Mouse (Mus musculus) heart, embryonic 14.5 days (tissue): ENCODE results near the gene Cldn22. TPM values are rescaled to one million over a fixed set of nuclear protein-coding genes. Genes with fewer than 3 reads are reported as not detected.

Experiments
- ATAC-seq: fragments of 200-750 bp; cut with Nextera tagmentation; 2 replicates; pipeline ENCODE4 v1.8.0; 2017; ENCODE audit warnings: low read depth, moderate TSS enrichment; ENCODE audit not compliant: insufficient number of reproducible peaks, insufficient read depth, low FRiP score
- H3K27ac ChIP-seq, 2 experiments: fragments of 200-500 bp in 1 of 2; fragments of 300-500 bp in 1 of 2; sonication (generic) in 1 of 2; replicated peaks in 1 of 2; 2 replicates each; pipeline ENCODE4 v1.5.1; 2012 to 2014; ENCODE audit warnings: low read depth in 2 of 2, low read length in 2 of 2, control low read depth in 1 of 2, mild to moderate bottlenecking in 1 of 2, mixed read lengths in 1 of 2; ENCODE audit not compliant: control insufficient read depth in 1 of 2, insufficient read depth in 1 of 2
- H3K27me3 ChIP-seq: fragments of 300-500 bp; sonication (generic); 2 replicates; pipeline ENCODE4 v1.6.1; 2014; ENCODE audit warnings: mild to moderate bottlenecking, low read length, control low read depth; ENCODE audit not compliant: control insufficient read depth, insufficient read depth
- H3K36me3 ChIP-seq: fragments of 300-500 bp; sonication (generic); 2 replicates; pipeline ENCODE4 v1.6.1; 2014; ENCODE audit warnings: mild to moderate bottlenecking, control low read depth, low read length, mixed read lengths; ENCODE audit not compliant: control insufficient read depth, insufficient read depth
- H3K4me1 ChIP-seq, 2 experiments: fragments of 200-500 bp in 1 of 2; fragments of 300-500 bp in 1 of 2; sonication (generic) in 1 of 2; 2 replicates each; pipeline ENCODE4 v1.6.1; 2012 to 2014; ENCODE audit warnings: low read length in 2 of 2, control low read depth in 1 of 2, mixed read lengths in 1 of 2; ENCODE audit not compliant: control insufficient read depth in 2 of 2, insufficient read depth in 2 of 2
- H3K4me2 ChIP-seq: fragments of 300-500 bp; sonication (generic); 2 replicates; pipeline ENCODE4 v1.6.1; 2014; ENCODE audit warnings: mild to moderate bottlenecking, low read length
- H3K4me3 ChIP-seq, 2 experiments: fragments of 200-500 bp in 1 of 2; fragments of 300-500 bp in 1 of 2; sonication (generic) in 1 of 2; 2 replicates each; pipeline ENCODE4 v1.5.1; 2012 to 2014; ENCODE audit warnings: low read length in 2 of 2, mild to moderate bottlenecking in 2 of 2, control low read depth in 1 of 2, low read depth in 1 of 2, moderate library complexity in 1 of 2; ENCODE audit not compliant: control insufficient read depth in 1 of 2, insufficient read depth in 1 of 2
- H3K9ac ChIP-seq: fragments of 300-500 bp; sonication (generic); 2 replicates; pipeline ENCODE4 v1.6.1; 2014; ENCODE audit warnings: mild to moderate bottlenecking, low read length
- H3K9me3 ChIP-seq: fragments of 300-500 bp; sonication (generic); 2 replicates; pipeline ENCODE4 v1.6.1; 2016; ENCODE audit warnings: low read length, control low read depth; ENCODE audit not compliant: control insufficient read depth
- WGBS: fragments of 180-500 bp; shearing (Covaris S2); extraction: QIAGEN DNeasy Blood & Tissue Kit; methylation state at CpG from one replicate; pipeline ENCODE4 v1.1.7; 2014; 5-methylcytosine and 5-hydroxymethylcytosine counted together
- polyA plus RNA-seq: library from polyadenylated mRNA; unstranded; fragments of >200 nt; fragmentation: Nextera tagmentation; extraction: Ambion mirVana; gene quantifications from 2 replicates; pipeline ENCODE4 v1.2.1, GENCODE M21; 2014

The Cldn22 gene
- polyA plus RNA-seq, 1 experiment from 2014 or later = not detected

- H3K4me2 ChIP-seq = peak overlapping the region; percentile 28
- ATAC-seq = no peak
- peaks cover 0 to 4% of the 10 kb centered on the region in 2 experiments; a peak in 3 of 4 replicates for H3K4me1 ChIP-seq
- WGBS = 20% methylated on average over 10 of the region's 10 CpGs
- no peaks in the 10 kb centered on the region for H3K36me3 ChIP-seq
- peak overlapping the region in 1 of 2 experiments; percentile 15; a peak in 2 of 4 replicates for H3K27ac ChIP-seq
- no peaks in the 10 kb centered on the region for H3K27me3 ChIP-seq
- H3K9ac ChIP-seq = no peak overlapping the region
- no peaks in the 10 kb centered on the region for H3K9me3 ChIP-seq
- no peak overlapping the region for H3K4me3 ChIP-seq
Observed at GRCm38 (mm10) chr8:47787705-47788104, 36.6 kb upstream of the Cldn22 start.

- H3K4me2 ChIP-seq = no peak overlapping the region
- no peak overlapping the region for H3K27ac ChIP-seq
- 0 out of 2 replicates have a peak, but pooled peaks cover 2% of the 10 kb centered on the region for H3K9me3 ChIP-seq
- peaks cover 0 to 4% of the 10 kb centered on the region in 2 experiments; a peak in 3 of 4 replicates for H3K4me1 ChIP-seq
- H3K9ac ChIP-seq = no peak overlapping the region
- no peaks in the 10 kb centered on the region for H3K27me3 ChIP-seq
- ATAC-seq = no peak
- 69% methylated on average over 9 of the region's 9 CpGs for WGBS
- H3K36me3 ChIP-seq = no peaks in the 10 kb centered on the region
- H3K4me3 ChIP-seq = no peak overlapping the region
Observed at GRCm38 (mm10) chr8:47791986-47792385, 32.3 kb upstream of the Cldn22 start.

- no peak for ATAC-seq
- H3K27ac ChIP-seq = no peak overlapping the region
- WGBS = 45% methylated on average over 6 of the region's 6 CpGs
Observed at GRCm38 (mm10) chr8:47799438-47799837, 24.8 kb upstream of the Cldn22 start.

GRCm38 (mm10) chr8:47802349-47802748, 21.9 kb upstream of the Cldn22 start:
- no peak for ATAC-seq

More at GRCm38 (mm10) chr8:47799438-47799837, 24.8 kb upstream of the Cldn22 start:
- H3K27me3 ChIP-seq = no peaks in the 10 kb centered on the region
- no peak overlapping the region for H3K9ac ChIP-seq
- H3K4me2 ChIP-seq = no peak overlapping the region
- H3K36me3 ChIP-seq = no peaks in the 10 kb centered on the region
- 0 out of 2 replicates have a peak, but pooled peaks cover 2% of the 10 kb centered on the region for H3K9me3 ChIP-seq
- H3K4me1 ChIP-seq = no peaks in the 10 kb centered on the region; a peak in 1 of 4 replicates
- no peak overlapping the region for H3K4me3 ChIP-seq

DNA sequence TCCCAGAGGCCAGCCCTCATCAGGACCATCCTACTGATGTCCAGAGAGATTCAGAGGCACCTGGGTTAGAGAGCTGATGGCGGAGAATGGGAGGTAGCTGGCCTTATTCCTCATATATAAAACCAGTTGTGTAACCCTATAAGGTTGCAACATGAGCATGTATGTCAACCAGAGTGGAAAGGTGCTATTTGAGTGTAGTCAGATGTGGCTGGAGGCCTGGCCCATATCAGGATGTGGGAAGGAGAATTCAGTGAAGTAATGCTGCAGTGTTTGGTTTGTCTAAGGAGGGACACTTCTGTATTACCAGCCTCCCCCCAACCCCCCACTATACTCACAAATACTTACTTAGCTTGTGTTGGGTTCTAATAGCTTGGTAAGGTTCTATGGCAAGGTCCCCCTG, 20.0 kb upstream of the Cldn22 start:
- 79% methylated on average over 1 of the region's 1 CpGs for WGBS
- no peak overlapping the region for H3K27ac ChIP-seq
- H3K4me1 ChIP-seq = no peaks in the 10 kb centered on the region; a peak in 1 of 4 replicates
- no peak overlapping the region for H3K4me2 ChIP-seq
- H3K9ac ChIP-seq = no peak overlapping the region
- no peaks in the 10 kb centered on the region for H3K36me3 ChIP-seq
- H3K4me3 ChIP-seq = no peak overlapping the region
- no peak for ATAC-seq
- no peaks in the 10 kb centered on the region for H3K27me3 ChIP-seq
- 0 out of 2 replicates have a peak, but pooled peaks cover 2% of the 10 kb centered on the region for H3K9me3 ChIP-seq

More at GRCm38 (mm10) chr8:47802349-47802748, 21.9 kb upstream of the Cldn22 start:
- Histone ChIP-seq H3K27ac (no peak overlapping the region), H3K9me3 (0 out of 2 replicates have a peak, but pooled peaks cover 2% of the 10 kb centered on the region), H3K4me1 (no peaks in the 10 kb centered on the region; a peak in 1 of 4 replicates), H3K27me3 (no peaks in the 10 kb centered on the region), H3K4me2 (no peak overlapping the region), H3K36me3 (no peaks in the 10 kb centered on the region), H3K9ac (no peak overlapping the region), H3K4me3 (no peak overlapping the region)
- WGBS = 66% methylated on average over 2 of the region's 2 CpGs

GRCm38 (mm10) chr8:47809970-47810665, 14.2 kb upstream of the Cldn22 start:
- 62% methylated on average over 14 of the region's 14 CpGs for WGBS
- H3K4me2 ChIP-seq = no peak overlapping the region
- peak overlapping the region; percentile 43 to 64 for H3K27ac ChIP-seq
- H3K27me3 ChIP-seq = no peaks in the 10 kb centered on the region
- H3K9me3 ChIP-seq = no peaks in the 10 kb centered on the region
- no peak overlapping the region for H3K9ac ChIP-seq
- H3K4me3 ChIP-seq = no peak overlapping the region
- ATAC-seq = no peak
- peaks cover 7 to 8% of the 10 kb centered on the region in 2 experiments; a peak in 3 of 4 replicates for H3K4me1 ChIP-seq
- no peaks in the 10 kb centered on the region for H3K36me3 ChIP-seq

DNA sequence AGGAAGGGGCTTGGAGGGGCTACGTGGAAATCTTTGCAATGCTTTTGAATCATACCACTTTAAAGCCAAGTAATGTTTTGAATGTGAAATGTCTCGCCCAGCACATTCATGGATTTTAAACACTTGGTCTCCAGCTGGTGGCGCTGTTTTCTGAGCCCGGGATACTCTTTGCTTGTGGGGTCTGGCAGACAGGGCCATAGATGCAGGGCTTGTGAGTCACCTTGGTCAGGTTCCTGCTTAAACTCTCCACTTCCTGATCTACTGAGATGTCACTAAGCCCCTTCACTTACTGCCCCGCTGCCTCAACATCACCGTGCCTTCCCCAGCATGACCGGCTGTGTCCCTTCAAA, 13.6 kb upstream of the Cldn22 start:
- 70% methylated on average over 7 of the region's 7 CpGs for WGBS

More for the DNA sequence above, 13.6 kb upstream of the Cldn22 start:
- Histone ChIP-seq H3K9me3 (no peaks in the 10 kb centered on the region), H3K4me1 (peaks cover 7 to 8% of the 10 kb centered on the region in 2 experiments; a peak in 3 of 4 replicates), H3K36me3 (no peaks in the 10 kb centered on the region), H3K27ac (peak overlapping the region; percentile 43 to 64; a peak in 3 of 4 replicates), H3K4me2 (no peak overlapping the region), H3K9ac (no peak overlapping the region), H3K27me3 (no peaks in the 10 kb centered on the region), H3K4me3 (no peak overlapping the region)
- no peak for ATAC-seq
